Mouse (Mus musculus): ENCODE measurements around the gene Fam214b.
A peak's percentile ranks its signal among the peaks of the same experiment; 100 is the strongest.

Gene Fam214b

DNA sequence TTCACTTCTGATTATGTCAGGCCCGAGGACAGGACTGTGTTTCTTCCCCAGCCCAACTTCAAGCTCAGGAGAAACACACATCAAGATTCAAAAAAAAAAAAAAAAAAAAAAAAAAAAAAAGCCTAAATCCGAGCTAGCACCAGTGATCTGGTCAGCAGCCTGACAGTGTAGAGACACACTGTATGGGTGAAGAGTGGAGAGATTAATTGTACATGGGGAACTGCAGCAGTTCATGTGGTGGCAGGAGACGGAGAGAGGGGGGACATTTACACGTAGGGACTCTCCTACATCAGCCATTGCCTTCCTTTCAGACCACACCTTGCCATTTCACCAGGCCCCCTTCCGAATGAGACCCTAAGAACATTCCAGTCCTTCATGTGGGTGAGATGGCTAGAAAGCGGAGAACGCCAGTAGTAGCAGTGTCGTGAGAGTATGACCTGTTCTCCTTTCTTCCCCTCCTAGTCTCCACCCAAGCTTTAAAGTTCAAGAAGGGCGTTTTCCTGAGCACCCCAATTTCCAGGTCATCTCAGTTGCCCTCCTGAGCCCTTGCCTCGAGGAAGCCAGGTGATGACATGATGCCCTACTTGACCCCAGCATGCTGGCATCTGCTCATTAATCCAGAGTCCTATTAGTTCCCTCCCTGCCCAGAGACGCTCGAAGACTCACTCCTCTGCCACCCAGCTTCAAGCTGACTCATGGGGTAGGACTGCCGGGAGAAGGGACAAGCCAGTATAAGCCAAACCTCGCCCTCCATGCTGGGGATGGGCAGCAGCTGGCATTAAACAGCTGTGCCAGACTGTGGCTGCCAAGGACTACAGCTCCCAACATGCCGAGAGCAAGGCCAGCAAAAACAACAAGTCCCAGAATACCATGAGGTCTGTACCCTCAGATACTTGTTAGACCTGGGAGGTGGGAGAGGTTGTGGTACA, 7.2 kb downstream of the Fam214b start:
- DNase-seq (ENCODE audit: low spot score): no peak

- DNase-seq (ENCODE audit: low spot score): no peak
Measured at GRCm38 (mm10) chr4:43037860-43038566, 8.0 kb downstream of the Fam214b start.

DNA sequence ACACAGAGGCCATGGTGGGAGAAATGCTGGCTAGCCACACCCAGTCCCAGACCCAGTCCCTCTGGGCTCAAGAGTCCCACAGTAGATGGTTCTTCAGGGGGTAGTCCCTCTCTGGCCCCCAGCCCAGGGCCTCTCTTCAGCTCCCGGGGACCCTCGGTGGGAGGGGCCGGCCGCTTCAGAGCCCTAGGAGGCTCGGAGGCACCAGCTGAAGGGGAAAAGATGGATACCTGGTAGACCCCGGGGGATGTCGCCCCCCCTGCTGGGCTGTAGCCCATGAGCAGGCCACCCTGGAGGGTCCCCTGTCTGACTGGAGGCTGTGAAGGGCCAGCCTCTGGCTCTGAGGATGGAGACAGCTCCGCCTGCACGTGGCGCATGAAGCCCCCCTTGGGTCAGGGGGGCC, 9.7 kb downstream of the Fam214b start:
- no peak for DNase-seq (ENCODE audit: low spot score)

- DNase-seq (ENCODE audit: low spot score): no peak
Measured at GRCm38 (mm10) chr4:43035851-43036250, 10.2 kb downstream of the Fam214b start.

GRCm38 (mm10) chr4:43033481-43033880, 12.5 kb downstream of the Fam214b start:
- no peak for DNase-seq (ENCODE audit: low spot score)

- no peak for DNase-seq (ENCODE audit: low spot score)
Measured at GRCm38 (mm10) chr4:43032501-43032900, 13.5 kb downstream of the Fam214b start.

- peak; percentile 81 for DNase-seq (ENCODE audit: low spot score)
Measured at GRCm38 (mm10) chr4:43031237-43031995, 14.6 kb downstream of the Fam214b start, which contains the start of gene Stoml2. Gene Stoml2 (minus strand): TSS chr4:43031710.

DNA sequence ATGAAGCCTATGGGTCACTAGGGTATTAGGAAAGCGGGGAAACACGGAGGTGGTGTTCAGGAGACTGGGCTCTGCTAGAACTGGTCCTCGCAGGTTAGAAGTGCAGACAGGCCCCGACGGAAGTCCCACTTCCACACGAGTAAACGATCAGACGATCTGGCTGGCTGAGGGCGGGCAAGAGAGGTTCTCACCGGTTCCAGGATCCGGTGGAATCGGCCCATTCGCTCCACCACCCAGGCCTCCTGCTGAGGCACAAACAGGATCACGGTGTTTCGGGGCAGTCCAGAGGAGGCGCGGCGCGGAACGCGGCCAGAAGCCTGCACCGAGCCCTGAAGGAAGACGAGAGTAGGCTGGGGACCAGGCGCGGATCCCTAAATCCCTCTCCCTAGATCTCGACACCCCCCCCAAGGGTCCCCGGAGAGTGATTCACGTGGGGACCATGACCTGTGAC, 15.2 kb downstream of the Fam214b start:
- DNase-seq (ENCODE audit: low spot score): peak; percentile 39

DNA sequence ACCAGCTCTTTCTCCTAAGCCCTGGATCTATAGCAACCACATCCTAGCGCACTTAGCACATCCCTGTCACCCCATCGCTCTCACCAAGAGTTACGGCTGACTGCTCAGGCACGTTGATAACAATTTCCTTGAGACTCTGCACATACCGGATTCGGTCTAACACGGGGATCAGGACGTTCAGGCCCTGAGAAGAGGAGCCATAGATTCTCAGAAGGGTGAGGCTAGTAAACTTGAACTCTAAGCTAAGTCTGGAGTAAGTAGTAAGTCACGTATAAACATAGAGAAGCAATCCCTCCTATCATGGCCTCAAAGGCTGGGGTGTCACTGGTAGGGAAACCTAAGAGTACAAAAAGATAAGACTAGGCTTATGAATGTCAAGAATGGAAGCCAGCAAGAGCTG, 15.7 kb downstream of the Fam214b start:
- DNase-seq (ENCODE audit: low spot score): no peak

GRCm38 (mm10) chr4:43029749-43030148, 16.3 kb downstream of the Fam214b start:
- no peak for DNase-seq (ENCODE audit: low spot score)

DNA sequence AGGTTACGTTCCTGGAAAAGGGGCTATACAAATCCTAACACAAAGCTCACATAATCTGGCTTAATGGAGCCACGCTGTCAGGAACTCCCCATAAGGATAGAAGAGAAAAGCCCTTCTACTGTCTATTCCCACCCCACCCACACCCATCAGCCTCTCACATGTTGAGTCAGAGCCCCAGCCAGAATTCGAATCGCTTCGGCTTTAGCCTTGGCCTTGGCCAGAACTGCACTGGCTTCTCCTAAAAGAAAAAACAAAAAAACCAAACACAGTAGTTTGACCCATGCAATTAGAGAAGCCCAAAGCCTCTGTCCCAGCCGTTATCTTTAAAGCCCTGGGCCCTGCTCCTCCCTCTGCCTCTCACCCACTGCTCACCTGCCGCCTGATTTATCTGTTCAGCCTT, 16.9 kb downstream of the Fam214b start:
- DNase-seq (ENCODE audit: low spot score): no peak

DNA sequence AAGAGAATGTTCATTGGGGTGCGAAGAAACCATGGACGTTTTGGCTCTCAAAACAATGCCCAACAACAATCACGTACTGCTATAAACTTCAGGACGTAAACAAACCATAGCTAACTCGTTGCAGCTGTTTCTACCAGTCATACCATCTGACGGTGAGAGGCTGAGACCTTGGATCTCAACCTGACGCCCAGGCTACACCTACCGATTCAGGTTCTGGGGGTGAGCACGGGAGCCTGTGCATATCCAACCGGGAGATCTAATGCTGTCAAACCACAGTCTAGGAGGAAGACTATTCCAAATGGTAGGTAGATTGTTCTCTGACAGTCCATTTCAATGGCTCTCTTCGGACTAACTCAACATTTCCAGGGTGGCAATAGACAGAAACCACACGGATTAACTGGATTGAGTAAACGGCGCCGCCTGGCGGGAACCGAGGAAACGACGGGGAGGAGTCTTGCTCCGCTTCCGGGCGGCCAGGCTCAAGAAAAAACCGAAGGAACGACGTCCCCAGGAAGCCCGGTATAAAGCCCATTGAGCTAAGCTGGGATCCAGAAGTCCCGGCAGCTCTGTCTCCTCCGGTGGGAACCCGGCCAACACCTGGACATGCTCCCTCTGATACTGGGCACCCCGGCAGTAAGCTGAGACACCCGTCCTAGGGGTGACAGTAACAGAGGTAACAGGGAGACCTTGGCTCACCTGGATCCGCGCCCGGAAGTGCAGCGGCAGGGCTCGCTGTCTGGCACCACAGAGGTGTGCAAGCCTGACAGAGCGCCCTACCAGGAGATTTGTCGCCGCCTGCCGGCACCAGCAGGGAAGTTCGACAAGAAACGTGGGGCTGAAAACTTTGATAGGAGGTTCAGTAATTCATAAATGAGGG, 20.7 kb downstream of the Fam214b start, which contains the start of gene Pigo:
Pigo (minus strand) TSS at position 736 of the 877 bp plus-strand sequence.
- DNase-seq (ENCODE audit: low spot score): peak; percentile 93

DNA sequence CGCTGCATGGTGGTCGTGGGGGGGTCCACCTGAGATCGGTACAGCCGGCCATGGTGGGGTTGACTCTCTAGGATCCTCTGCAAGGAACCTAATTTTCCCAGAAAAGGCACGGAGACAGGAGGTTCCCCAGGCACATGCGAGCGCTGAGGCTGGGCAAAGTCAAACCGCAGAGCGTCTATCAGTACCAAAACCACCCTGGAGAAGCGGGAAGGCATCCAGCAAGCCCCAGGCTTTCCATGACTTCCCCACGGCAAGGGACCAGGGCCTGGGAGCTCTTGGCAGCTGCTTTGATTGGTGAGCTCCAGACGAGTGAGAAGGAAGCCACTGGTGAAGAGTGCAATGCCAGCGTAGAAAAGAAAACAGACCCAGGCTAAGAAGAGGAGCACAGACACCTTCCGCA, 21.3 kb downstream of the Fam214b start:
- DNase-seq (ENCODE audit: low spot score): no peak

GRCm38 (mm10) chr4:43021341-43021740, 24.7 kb downstream of the Fam214b start:
- DNase-seq (ENCODE audit: low spot score): no peak

DNA sequence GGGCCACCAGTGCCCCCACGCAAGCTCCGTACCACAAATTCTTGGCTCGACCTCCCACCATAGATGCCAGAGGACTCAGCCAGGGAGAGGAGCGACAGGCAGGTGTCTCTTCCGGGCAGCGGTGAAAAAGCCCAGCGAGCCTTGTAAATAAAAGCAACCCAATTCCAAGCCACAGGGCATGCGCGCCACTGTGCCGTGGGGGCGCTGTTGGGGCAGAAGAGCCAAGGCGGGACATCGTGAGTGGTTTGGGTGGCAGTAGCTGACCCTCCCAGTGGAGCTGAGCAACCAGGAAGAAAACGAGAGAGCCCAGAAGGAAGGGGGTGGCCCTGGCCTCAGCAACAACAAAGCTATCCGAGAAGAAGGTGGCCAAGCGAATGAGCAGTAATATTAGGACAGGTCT, 25.1 kb downstream of the Fam214b start:
- no peak for DNase-seq (ENCODE audit: low spot score)

DNA sequence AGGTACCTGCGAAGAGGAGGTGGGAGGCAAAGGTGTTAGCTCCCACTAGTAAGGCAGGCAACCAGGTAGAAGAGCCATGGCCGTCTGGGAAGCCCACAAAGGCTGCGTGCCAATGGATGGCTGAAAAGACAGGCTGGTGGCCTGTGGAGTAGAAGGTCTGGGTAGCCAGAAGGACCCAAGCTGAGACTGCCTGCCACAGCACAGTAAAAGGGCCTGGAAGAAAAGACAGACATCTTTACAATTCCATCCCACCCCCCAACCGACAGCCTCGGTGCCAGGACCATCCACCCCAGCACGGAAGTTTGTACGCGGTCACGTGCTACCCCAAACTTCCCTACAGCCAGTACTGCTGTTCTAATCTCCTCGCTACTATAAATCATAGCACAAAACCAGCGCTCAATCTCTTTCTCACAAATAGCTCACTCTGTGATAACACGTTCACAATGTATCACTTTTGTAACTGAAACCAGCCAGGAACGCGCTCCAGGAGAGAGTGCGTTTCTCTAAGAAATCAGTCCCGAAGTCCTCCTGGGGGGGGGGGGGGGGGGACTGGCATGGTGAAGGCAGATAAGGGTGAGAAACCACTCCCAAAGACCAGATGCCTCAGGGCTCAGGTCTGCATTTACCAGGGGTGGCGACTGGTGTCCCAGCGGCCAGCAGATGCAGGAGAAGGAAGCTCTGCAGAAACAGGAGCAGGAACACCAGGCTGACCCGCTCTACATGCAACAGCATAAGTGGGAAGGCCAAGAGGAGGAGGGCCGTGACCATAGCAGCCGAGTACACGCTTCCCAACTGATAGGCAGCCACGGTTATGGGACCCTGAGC, 26.2 kb downstream of the Fam214b start:
- DNase-seq (ENCODE audit: low spot score): no peak

DNA sequence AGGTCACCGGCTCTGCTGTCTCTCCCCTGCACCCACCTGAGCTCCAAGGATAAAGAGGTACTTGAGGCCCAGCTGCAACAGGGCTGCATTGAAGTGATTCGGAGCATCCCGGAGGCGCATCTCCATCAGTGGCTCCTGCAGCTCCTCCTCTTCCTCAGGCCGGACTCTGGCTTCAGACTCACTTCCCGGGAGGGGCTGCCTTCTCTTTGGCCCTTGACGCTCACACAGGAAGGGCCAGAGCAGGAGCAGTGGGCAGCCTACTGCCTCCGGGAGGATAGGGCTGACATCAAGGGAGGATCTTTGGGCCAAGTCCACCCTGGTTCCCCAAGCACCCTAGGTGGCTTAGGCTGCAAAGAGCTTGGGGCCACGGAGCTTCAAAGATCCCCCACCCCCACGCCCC, 26.8 kb downstream of the Fam214b start:
- DNase-seq (ENCODE audit: low spot score): no peak

GRCm38 (mm10) chr4:43018156-43018555, 27.9 kb downstream of the Fam214b start:
- no peak for DNase-seq (ENCODE audit: low spot score)

GRCm38 (mm10) chr4:43012091-43012490, 33.9 kb downstream of the Fam214b start:
- no peak for DNase-seq (ENCODE audit: low spot score)

Data from T-cell, adult 2 months (primary cell).